Mouse (Mus musculus) myocyte (in vitro differentiated cells): Measurements from ENCODE around the gene Tmem208. TPM values are rescaled to one million over a fixed set of nuclear protein-coding genes. Genes with fewer than 3 reads are reported as not detected.

ENCODE experiments used
- H3K27me3 ChIP-seq: one replicate; pipeline ENCODE4 v1.6.1; 2011; ENCODE audit not compliant: control insufficient read depth, insufficient read depth, insufficient read length
- H3K36me3 ChIP-seq: one replicate; pipeline ENCODE4 v1.6.1; 2011; ENCODE audit not compliant: control insufficient read depth, insufficient read depth
- H3K4me2 ChIP-seq: one replicate; pipeline ENCODE4 v1.6.1; 2011; ENCODE audit warnings: low read depth, control low read depth
- H3K4me3 ChIP-seq: one replicate; pipeline ENCODE4 v1.5.1; 2011; ENCODE audit warnings: mild to moderate bottlenecking, control low read depth, moderate library complexity
- H3K79me2 ChIP-seq: one replicate; pipeline ENCODE4 v1.6.1; 2011; ENCODE audit not compliant: control insufficient read depth, insufficient read depth
- H3ac ChIP-seq: one replicate; pipeline ENCODE4 v1.6.1; 2011; ENCODE audit not compliant: control insufficient read depth, insufficient read length
- CEBPB ChIP-seq: IDR thresholded peaks from 2 replicates; pipeline ENCODE4 v1.6.1; 2011; ENCODE audit warnings: mild to moderate bottlenecking, moderate library complexity; ENCODE audit not compliant: poor library complexity, insufficient read depth, severe bottlenecking
- E2F4 ChIP-seq: IDR thresholded peaks from one replicate; pipeline ENCODE4 v1.6.1; 2011; ENCODE audit warnings: mild to moderate bottlenecking, control low read depth, moderate library complexity; ENCODE audit not compliant: insufficient read depth
- MAX ChIP-seq: IDR thresholded peaks from one replicate; pipeline ENCODE4 v1.6.1; 2011; ENCODE audit warnings: low read depth, mild to moderate bottlenecking, control low read depth
- MYOD1 ChIP-seq, 3 experiments: IDR thresholded peaks; one replicate each; pipeline ENCODE4 v1.6.1; 2011; ENCODE audit warnings: control low read depth in 2 of 3, low read depth in 2 of 3, mild to moderate bottlenecking in 2 of 3, moderate library complexity in 1 of 3; ENCODE audit not compliant: insufficient read length in 2 of 3, control insufficient read depth in 1 of 3
- MYOG ChIP-seq, 3 experiments: IDR thresholded peaks; one replicate each; pipeline ENCODE4 v1.6.1; 2011; ENCODE audit warnings: control low read depth in 2 of 3, low read depth in 2 of 3, mild to moderate bottlenecking in 2 of 3; ENCODE audit not compliant: insufficient read length in 2 of 3, control insufficient read depth in 1 of 3, insufficient read depth in 1 of 3
- POLR2A ChIP-seq: IDR thresholded peaks from one replicate; pipeline ENCODE4 v1.6.1; 2011; ENCODE audit warnings: low read depth, mild to moderate bottlenecking, control low read depth, moderate library complexity; ENCODE audit not compliant: insufficient read length
- POLR2AphosphoS2 ChIP-seq: IDR thresholded peaks from one replicate; pipeline ENCODE4 v1.6.1; 2011; ENCODE audit warnings: low read depth, control low read depth; ENCODE audit not compliant: insufficient read length
- REST ChIP-seq: IDR thresholded peaks from one replicate; pipeline ENCODE4 v1.6.1; 2011; ENCODE audit warnings: mild to moderate bottlenecking, control low read depth, moderate library complexity; ENCODE audit not compliant: insufficient read depth, insufficient read length
- SRF ChIP-seq: IDR thresholded peaks from one replicate; pipeline ENCODE4 v1.6.1; 2011; ENCODE audit warnings: low read depth; ENCODE audit not compliant: control insufficient read depth, insufficient read length
- TCF12 ChIP-seq: IDR thresholded peaks from one replicate; pipeline ENCODE4 v1.6.1; 2011; ENCODE audit warnings: mild to moderate bottlenecking, control low read depth; ENCODE audit not compliant: poor library complexity, insufficient read depth, severe bottlenecking
- TCF3 ChIP-seq: IDR thresholded peaks from one replicate; pipeline ENCODE4 v1.6.1; 2011; ENCODE audit warnings: low read depth, control low read depth; ENCODE audit not compliant: insufficient read length
- USF1 ChIP-seq: IDR thresholded peaks from one replicate; pipeline ENCODE4 v1.6.1; 2011; ENCODE audit warnings: low read depth, mild to moderate bottlenecking, control low read depth, moderate library complexity
- polyA plus RNA-seq: library from polyadenylated mRNA; unstranded; fragments of >200 nt; fragmentation: generic; extraction: Trizol; gene quantifications from one replicate; pipeline ENCODE4 v1.2.1, GENCODE M21; 2012; ENCODE audit warnings: missing spikeins

Tmem208 gene
- polyA plus RNA-seq, 1 experiment, result 109 TPM

- Histone ChIP-seq H3K4me2 (no peak overlapping the region), H3K79me2 (peaks cover 25% of the 10 kb centered on the region), H3K36me3 (peaks cover 31% of the 10 kb centered on the region), H3K27me3 (no peaks in the 10 kb centered on the region), H3ac (no peak overlapping the region), H3K4me3 (no peak overlapping the region)
- no peak for TF ChIP-seq SRF
- no peak for TF ChIP-seq REST
- no peak for TF ChIP-seq E2F4
- TF ChIP-seq MYOD1 (IDR thresholded peaks at IDR 0.05; ENCODE audit: control insufficient read depth in 1 of 3, insufficient read length in 2 of 3, low read depth in 2 of 3), result no peak
- TF ChIP-seq MYOG (IDR thresholded peaks at IDR 0.05; ENCODE audit: control insufficient read depth in 1 of 3, insufficient read depth in 1 of 3, insufficient read length in 2 of 3, low read depth in 2 of 3), result no peak
- TF ChIP-seq CEBPB, result no peak
- TF ChIP-seq MAX, result no peak
- no peak for TF ChIP-seq TCF3
- TF ChIP-seq POLR2A, result no peak
- no peak for TF ChIP-seq POLR2AphosphoS2
- TF ChIP-seq USF1, result no peak
These were observed 4.2 kb downstream of the Tmem208 start for GRCm38 (mm10) chr8:105330325-105330724.

- Histone ChIP-seq H3K36me3 (peaks cover 41% of the 10 kb centered on the region), H3K4me2 (no peak overlapping the region), H3K27me3 (no peaks in the 10 kb centered on the region), H3K4me3 (no peak overlapping the region), H3ac (no peak overlapping the region), H3K79me2 (peaks cover 18% of the 10 kb centered on the region)
- TF ChIP-seq POLR2A (peak; percentile 37), SRF (no peak)
These were observed 5.3 kb downstream of the Tmem208 start for GRCm38 (mm10) chr8:105331469-105331868.

GRCm38 (mm10) chr8:105331931-105332330, 5.8 kb downstream of the Tmem208 start:
- Histone ChIP-seq H3K36me3 (peaks cover 46% of the 10 kb centered on the region), H3K4me3 (no peak overlapping the region), H3K79me2 (peaks cover 14% of the 10 kb centered on the region), H3K27me3 (no peaks in the 10 kb centered on the region), H3K4me2 (no peak overlapping the region), H3ac (no peak overlapping the region)
- TF ChIP-seq POLR2AphosphoS2, result peak; percentile 62
- TF ChIP-seq TCF3, result no peak

- H3K4me2 ChIP-seq, result no peak overlapping the region
- peaks cover 8% of the 10 kb centered on the region for H3K79me2 ChIP-seq
These were observed 6.4 kb downstream of the Tmem208 start for GRCm38 (mm10) chr8:105332523-105332922.

GRCm38 (mm10) chr8:105336373-105337130, 10.4 kb downstream of the Tmem208 start:
- peaks cover 17% of the 10 kb centered on the region for H3K79me2 ChIP-seq
- no peak overlapping the region for H3K4me3 ChIP-seq
- H3ac ChIP-seq, result no peak overlapping the region
- H3K4me2 ChIP-seq, result no peak overlapping the region
- H3K36me3 ChIP-seq, result peaks cover 48% of the 10 kb centered on the region
- no peaks in the 10 kb centered on the region for H3K27me3 ChIP-seq
- TF ChIP-seq MYOG (IDR thresholded peaks at IDR 0.05; ENCODE audit: control insufficient read depth in 1 of 3, insufficient read depth in 1 of 3, insufficient read length in 2 of 3, low read depth in 2 of 3) (no peak), REST (no peak), POLR2AphosphoS2 (peak; percentile 52)

More at GRCm38 (mm10) chr8:105332523-105332922, 6.4 kb downstream of the Tmem208 start:
- no peak overlapping the region for H3ac ChIP-seq
- H3K27me3 ChIP-seq, result no peaks in the 10 kb centered on the region
- H3K4me3 ChIP-seq, result no peak overlapping the region
- H3K36me3 ChIP-seq, result peaks cover 52% of the 10 kb centered on the region
- no peak for TF ChIP-seq CEBPB
- no peak for TF ChIP-seq SRF
- no peak for TF ChIP-seq TCF12
- no peak for TF ChIP-seq USF1
- no peak for TF ChIP-seq REST
- TF ChIP-seq MAX, result no peak
- no peak for TF ChIP-seq POLR2AphosphoS2
- TF ChIP-seq TCF3, result no peak
- no peak for TF ChIP-seq MYOG (IDR thresholded peaks at IDR 0.05; ENCODE audit: control insufficient read depth in 1 of 3, insufficient read depth in 1 of 3, insufficient read length in 2 of 3, low read depth in 2 of 3)
